Mouse (Mus musculus): ENCODE measurements around the gene Csf1. TPM values are rescaled to one million over a fixed set of nuclear protein-coding genes. Genes with fewer than 3 reads are reported as not detected.

Csf1 gene
- polyA plus RNA-seq, 1 experiment, result 2.8 TPM

DNA sequence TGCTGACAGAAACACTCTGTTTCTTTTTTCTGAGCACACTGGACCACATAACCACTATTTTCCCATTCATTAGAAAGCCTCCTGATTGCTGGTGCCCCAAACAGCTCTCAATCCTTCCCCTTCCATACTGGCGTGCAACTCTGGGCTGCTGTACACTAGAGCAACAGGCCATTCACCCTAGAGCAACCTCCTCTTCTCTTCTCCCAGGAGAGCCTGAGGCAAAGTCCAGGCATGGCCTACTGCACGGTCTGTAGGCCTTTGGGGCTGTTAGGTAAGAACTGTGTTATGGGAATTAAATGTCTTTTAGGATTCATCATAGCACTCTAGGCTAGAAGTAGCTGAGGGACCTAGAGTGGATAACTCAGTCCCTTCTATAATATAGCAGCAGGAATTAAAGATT lies 5.7 kb upstream of the Csf1 start:
- Histone ChIP-seq H3K4me1 (ENCODE audit: control insufficient read depth, insufficient read depth, low read length) (no peaks in the 10 kb centered on the region), H3K27me3 (ENCODE audit: control insufficient read depth, insufficient read depth, low read length) (no peaks in the 10 kb centered on the region), H3K36me3 (ENCODE audit: control insufficient read depth, insufficient read depth, low read length) (no peaks in the 10 kb centered on the region), H3K4me3 (ENCODE audit: control insufficient read depth, low read depth, low read length) (no peak overlapping the region), H3K27ac (ENCODE audit: control insufficient read depth, insufficient read depth, low read depth, low read length) (no peak overlapping the region)
- TF ChIP-seq POLR2A (IDR thresholded peaks at IDR 0.05; ENCODE audit: control insufficient read depth, low read depth, low read length) (no peak), CTCF (IDR thresholded peaks at IDR 0.05; ENCODE audit: control insufficient read depth, insufficient read depth, insufficient replicate concordance, low read depth, low read length) (no peak)

DNA sequence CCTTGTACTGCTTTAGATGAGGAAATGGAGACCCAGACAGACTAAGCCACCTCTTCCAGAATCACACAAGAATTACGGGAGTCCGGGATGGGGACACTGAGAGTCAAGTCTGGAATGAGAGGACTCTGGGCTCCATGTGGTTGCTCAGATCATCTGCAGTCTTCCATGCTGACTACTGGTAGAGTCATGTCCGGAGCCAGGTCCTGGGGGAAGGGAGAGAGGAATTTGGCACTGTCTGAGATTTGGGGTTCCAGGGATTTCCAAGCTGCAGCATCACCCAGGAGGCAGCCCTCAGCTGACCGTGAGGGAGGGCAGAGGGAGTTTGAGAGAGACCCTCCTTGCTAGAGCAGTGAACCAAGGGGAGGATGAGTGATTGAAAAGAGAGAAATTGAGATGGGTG lies 3.3 kb upstream of the Csf1 start:
- no peak overlapping the region for H3K4me3 ChIP-seq (ENCODE audit: control insufficient read depth, low read depth, low read length)
- H3K36me3 ChIP-seq (ENCODE audit: control insufficient read depth, insufficient read depth, low read length), result no peaks in the 10 kb centered on the region
- H3K27ac ChIP-seq (ENCODE audit: control insufficient read depth, insufficient read depth, low read depth, low read length), result no peak overlapping the region
- H3K4me1 ChIP-seq (ENCODE audit: control insufficient read depth, insufficient read depth, low read length), result peaks cover 5% of the 10 kb centered on the region
- no peaks in the 10 kb centered on the region for H3K27me3 ChIP-seq (ENCODE audit: control insufficient read depth, insufficient read depth, low read length)
- TF ChIP-seq POLR2A (IDR thresholded peaks at IDR 0.05; ENCODE audit: control insufficient read depth, low read depth, low read length) (no peak), CTCF (IDR thresholded peaks at IDR 0.05; ENCODE audit: control insufficient read depth, insufficient read depth, insufficient replicate concordance, low read depth, low read length) (no peak)

DNA sequence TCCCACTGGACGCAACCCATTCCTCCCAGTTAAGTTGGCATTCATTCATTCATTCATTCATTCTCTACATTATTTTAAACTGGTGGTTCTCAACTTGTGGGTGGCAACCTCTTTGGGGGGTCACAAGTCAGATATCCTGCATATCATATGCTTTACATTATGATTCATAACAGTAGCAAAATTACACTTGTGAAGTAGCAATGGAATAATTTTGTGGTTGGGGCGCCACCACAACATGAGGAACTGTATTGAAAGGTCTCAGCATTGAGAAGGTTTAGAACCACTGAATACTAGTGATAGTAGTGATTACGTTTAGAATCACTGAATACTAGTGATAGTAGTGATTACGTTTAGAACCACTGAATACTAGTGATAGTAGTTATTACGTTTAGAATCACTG lies 1.2 kb upstream of the Csf1 start:
- TF ChIP-seq POLR2A (IDR thresholded peaks at IDR 0.05; ENCODE audit: control insufficient read depth, low read depth, low read length) (no peak), CTCF (IDR thresholded peaks at IDR 0.05; ENCODE audit: control insufficient read depth, insufficient read depth, insufficient replicate concordance, low read depth, low read length) (no peak)
- no peaks in the 10 kb centered on the region for H3K36me3 ChIP-seq (ENCODE audit: control insufficient read depth, insufficient read depth, low read length)
- no peaks in the 10 kb centered on the region for H3K27me3 ChIP-seq (ENCODE audit: control insufficient read depth, insufficient read depth, low read length)
- H3K4me1 ChIP-seq (ENCODE audit: control insufficient read depth, insufficient read depth, low read length), result peaks cover 5% of the 10 kb centered on the region
- H3K4me3 ChIP-seq (ENCODE audit: control insufficient read depth, low read depth, low read length), result no peak overlapping the region
- no peak overlapping the region for H3K27ac ChIP-seq (ENCODE audit: control insufficient read depth, insufficient read depth, low read depth, low read length)

DNA sequence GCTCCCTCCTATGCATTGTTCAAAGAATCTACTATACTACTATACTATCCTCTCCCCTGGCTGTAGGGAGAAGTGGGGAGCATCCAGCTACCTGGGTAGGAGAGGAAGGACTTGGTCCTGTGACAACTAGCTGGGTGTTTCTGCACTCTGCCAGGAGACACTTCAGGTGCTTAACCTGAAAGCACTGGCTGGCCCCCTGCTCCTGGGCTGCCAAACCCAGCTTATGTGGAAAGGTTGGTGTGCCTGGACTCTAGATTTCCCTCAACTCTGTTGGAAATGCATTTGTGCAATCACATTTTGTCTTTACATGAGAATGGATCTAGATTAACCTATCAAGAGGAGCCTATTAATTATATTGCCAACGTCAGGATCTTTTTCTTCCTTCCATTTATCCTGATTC lies 502 bp upstream of the Csf1 start:
- no peaks in the 10 kb centered on the region for H3K36me3 ChIP-seq (ENCODE audit: control insufficient read depth, insufficient read depth, low read length)
- no peak for TF ChIP-seq POLR2A (IDR thresholded peaks at IDR 0.05; ENCODE audit: control insufficient read depth, low read depth, low read length)
- TF ChIP-seq CTCF (IDR thresholded peaks at IDR 0.05; ENCODE audit: control insufficient read depth, insufficient read depth, insufficient replicate concordance, low read depth, low read length), result no peak
- no peak overlapping the region for H3K4me3 ChIP-seq (ENCODE audit: control insufficient read depth, low read depth, low read length)
- H3K27ac ChIP-seq (ENCODE audit: control insufficient read depth, insufficient read depth, low read depth, low read length), result no peak overlapping the region
- H3K4me1 ChIP-seq (ENCODE audit: control insufficient read depth, insufficient read depth, low read length), result peaks cover 8% of the 10 kb centered on the region
- H3K27me3 ChIP-seq (ENCODE audit: control insufficient read depth, insufficient read depth, low read length), result no peaks in the 10 kb centered on the region

DNA sequence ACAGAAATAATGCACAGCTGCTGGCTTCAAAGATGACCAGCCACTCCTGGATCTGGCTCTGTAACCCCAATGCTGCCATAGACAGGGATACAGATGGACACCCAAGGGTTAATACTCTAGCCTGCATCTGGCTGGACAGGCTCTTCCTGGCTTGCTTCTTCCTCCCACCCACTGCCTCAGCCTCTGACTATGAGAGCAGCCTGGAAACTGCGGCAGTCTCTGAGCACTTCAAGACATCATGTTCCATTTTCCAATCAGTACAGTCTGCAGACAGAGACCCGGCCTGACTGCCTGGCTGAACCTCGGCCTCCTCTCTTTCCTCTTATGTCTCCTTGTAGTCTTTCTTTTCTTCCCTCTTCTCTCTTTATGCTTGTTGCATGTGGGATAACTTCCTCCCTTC lies 1.6 kb downstream of the Csf1 start:
- H3K4me3 ChIP-seq (ENCODE audit: control insufficient read depth, low read depth, low read length), result peak overlapping the region; percentile 84
- peak overlapping the region; percentile 50 for H3K27ac ChIP-seq (ENCODE audit: control insufficient read depth, insufficient read depth, low read depth, low read length)

DNA sequence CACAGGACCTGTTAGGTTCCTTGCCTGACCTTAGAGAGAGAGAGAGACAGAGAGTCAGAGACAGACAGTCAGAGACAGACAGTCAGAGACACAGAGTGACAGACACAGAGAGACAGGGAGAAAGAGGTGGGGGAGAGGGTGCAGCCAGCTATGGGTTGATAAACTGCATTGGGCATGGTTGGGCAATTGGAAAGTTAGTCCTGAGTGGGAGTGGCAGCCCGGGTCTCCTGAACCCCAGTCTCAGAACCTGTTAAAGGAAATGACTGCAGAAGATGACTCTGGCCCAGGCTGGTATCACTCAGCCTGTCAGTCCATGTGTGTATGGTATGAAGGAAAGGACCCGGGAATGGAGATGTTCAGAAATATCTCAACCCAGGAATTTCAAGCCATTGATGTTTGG lies 2.1 kb downstream of the Csf1 start:
- no peak overlapping the region for H3K4me3 ChIP-seq (ENCODE audit: control insufficient read depth, low read depth, low read length)

More for the DNA sequence above, 1.6 kb downstream of the Csf1 start:
- Histone ChIP-seq H3K4me1 (ENCODE audit: control insufficient read depth, insufficient read depth, low read length) (peaks cover 8% of the 10 kb centered on the region), H3K36me3 (ENCODE audit: control insufficient read depth, insufficient read depth, low read length) (no peaks in the 10 kb centered on the region), H3K27me3 (ENCODE audit: control insufficient read depth, insufficient read depth, low read length) (no peaks in the 10 kb centered on the region)
- no peak for TF ChIP-seq CTCF (IDR thresholded peaks at IDR 0.05; ENCODE audit: control insufficient read depth, insufficient read depth, insufficient replicate concordance, low read depth, low read length)
- TF ChIP-seq POLR2A (IDR thresholded peaks at IDR 0.05; ENCODE audit: control insufficient read depth, low read depth, low read length), result no peak; the same call in 1 of the 2 replicates

DNA sequence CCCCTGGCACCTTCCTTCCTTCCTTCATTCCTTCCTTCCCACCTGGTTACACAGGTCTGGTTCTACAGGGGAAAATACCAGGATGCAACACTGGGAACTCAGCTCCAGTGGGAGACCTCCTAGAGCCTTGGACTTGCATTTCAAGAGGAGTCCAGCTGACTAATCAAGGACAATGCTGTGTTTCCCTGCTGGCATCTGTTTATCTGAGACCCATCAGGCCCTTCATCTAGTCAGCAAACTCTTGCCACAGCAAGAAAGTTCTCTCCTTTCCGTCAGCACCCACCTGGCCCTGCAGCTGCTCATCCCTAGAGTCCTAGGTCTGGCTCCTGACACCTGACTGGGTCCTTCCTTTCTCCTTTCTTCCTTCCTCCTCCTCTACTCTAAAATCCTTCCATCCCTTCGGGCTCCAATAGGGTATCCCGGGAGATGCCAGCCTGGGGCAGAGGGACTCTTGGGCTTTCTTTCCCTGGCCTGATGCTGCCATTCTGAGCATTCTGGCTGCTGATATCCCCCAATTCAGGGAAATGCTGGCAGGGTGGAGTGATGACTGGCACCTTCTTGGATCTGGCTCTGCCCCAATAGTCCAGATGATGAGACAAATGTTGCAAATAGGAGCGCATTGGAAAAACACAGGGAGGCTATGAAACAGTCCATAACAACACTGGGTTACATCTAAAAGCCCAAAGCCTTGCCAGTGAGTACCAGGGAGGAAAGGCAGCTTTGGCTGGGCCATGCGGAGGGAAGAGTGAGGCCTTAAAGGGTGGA lies 2.7 kb downstream of the Csf1 start:
- TF ChIP-seq CTCF (IDR thresholded peaks at IDR 0.05; ENCODE audit: control insufficient read depth, insufficient read depth, insufficient replicate concordance, low read depth, low read length), result no peak
- no peak for TF ChIP-seq POLR2A (IDR thresholded peaks at IDR 0.05; ENCODE audit: control insufficient read depth, low read depth, low read length)
- no peaks in the 10 kb centered on the region for H3K27me3 ChIP-seq (ENCODE audit: control insufficient read depth, insufficient read depth, low read length)
- no peak overlapping the region for H3K27ac ChIP-seq (ENCODE audit: control insufficient read depth, insufficient read depth, low read depth, low read length)
- H3K4me3 ChIP-seq (ENCODE audit: control insufficient read depth, low read depth, low read length), result no peak overlapping the region
- peaks cover 8% of the 10 kb centered on the region for H3K4me1 ChIP-seq (ENCODE audit: control insufficient read depth, insufficient read depth, low read length)
- H3K36me3 ChIP-seq (ENCODE audit: control insufficient read depth, insufficient read depth, low read length), result no peaks in the 10 kb centered on the region

More for the DNA sequence above, 2.1 kb downstream of the Csf1 start:
- TF ChIP-seq CTCF (IDR thresholded peaks at IDR 0.05; ENCODE audit: control insufficient read depth, insufficient read depth, insufficient replicate concordance, low read depth, low read length) (no peak), POLR2A (IDR thresholded peaks at IDR 0.05; ENCODE audit: control insufficient read depth, low read depth, low read length) (no peak)
- H3K27me3 ChIP-seq (ENCODE audit: control insufficient read depth, insufficient read depth, low read length), result no peaks in the 10 kb centered on the region
- no peak overlapping the region for H3K27ac ChIP-seq (ENCODE audit: control insufficient read depth, insufficient read depth, low read depth, low read length)
- H3K36me3 ChIP-seq (ENCODE audit: control insufficient read depth, insufficient read depth, low read length), result no peaks in the 10 kb centered on the region
- H3K4me1 ChIP-seq (ENCODE audit: control insufficient read depth, insufficient read depth, low read length), result peaks cover 8% of the 10 kb centered on the region
